Mouse (Mus musculus): ENCODE measurements around the gene Mras. TPM values are rescaled to one million over a fixed set of nuclear protein-coding genes. Genes with fewer than 3 reads are reported as not detected.
A peak's percentile ranks its signal among the peaks of the same experiment; 100 is the strongest.

Mras gene
- polyA plus RNA-seq, 1 experiment from 2014 or later: 28.3 TPM

DNA sequence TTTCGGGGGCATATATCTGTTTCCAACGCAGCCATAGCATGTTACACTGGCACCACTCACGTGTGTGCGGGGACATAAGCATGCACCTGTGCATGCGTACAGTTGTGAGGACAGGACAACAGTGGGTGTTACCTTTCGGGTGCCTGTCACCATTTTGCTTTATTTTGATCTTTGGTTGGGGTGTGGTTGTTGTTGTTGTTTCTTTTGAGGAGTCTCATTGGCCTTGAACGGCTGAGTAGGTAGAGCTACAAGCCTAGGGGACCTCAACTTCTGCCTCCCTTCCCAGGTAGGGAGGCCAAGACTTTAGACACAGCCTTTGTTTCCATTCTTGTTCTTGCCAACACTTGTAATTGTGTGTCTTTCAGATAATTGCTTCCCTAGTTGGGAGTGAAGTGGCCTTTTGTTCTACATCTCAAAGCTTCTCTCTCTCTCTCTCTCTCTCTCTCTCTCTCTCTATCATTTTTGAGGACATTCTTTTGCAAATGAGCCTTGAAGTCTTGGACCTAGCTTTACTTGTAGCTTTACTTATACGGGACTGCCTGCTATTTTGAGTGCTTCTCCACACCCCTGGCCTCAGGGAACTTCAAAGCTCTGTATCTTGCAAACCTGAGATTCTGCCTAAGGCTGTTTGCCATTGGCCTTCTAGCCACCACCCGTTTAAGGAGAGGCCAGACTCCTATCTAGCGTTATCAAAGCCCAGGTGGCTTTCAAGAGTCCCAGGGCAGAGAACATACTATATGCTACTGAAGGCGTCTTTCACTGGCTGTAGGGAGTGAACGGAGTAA is 792 bp upstream of the Mras start:
- ATAC-seq (ENCODE audit: insufficient number of reproducible peaks, insufficient read depth, low FRiP score, low TSS enrichment, low read depth): no peak
- no peak overlapping the region for H3K4me3 ChIP-seq
- H3K27ac ChIP-seq: no peak overlapping the region
- H3K36me3 ChIP-seq: no peaks in the 10 kb centered on the region
- WGBS: 80% methylated on average over 12 of the region's 12 CpGs
- H3K4me1 ChIP-seq: peaks cover 47% of the 10 kb centered on the region
- peaks cover 20% of the 10 kb centered on the region for H3K27me3 ChIP-seq
- H3K4me2 ChIP-seq: no peak overlapping the region
- no peaks in the 10 kb centered on the region for H3K9me3 ChIP-seq
- H3K9ac ChIP-seq: no peak overlapping the region

DNA sequence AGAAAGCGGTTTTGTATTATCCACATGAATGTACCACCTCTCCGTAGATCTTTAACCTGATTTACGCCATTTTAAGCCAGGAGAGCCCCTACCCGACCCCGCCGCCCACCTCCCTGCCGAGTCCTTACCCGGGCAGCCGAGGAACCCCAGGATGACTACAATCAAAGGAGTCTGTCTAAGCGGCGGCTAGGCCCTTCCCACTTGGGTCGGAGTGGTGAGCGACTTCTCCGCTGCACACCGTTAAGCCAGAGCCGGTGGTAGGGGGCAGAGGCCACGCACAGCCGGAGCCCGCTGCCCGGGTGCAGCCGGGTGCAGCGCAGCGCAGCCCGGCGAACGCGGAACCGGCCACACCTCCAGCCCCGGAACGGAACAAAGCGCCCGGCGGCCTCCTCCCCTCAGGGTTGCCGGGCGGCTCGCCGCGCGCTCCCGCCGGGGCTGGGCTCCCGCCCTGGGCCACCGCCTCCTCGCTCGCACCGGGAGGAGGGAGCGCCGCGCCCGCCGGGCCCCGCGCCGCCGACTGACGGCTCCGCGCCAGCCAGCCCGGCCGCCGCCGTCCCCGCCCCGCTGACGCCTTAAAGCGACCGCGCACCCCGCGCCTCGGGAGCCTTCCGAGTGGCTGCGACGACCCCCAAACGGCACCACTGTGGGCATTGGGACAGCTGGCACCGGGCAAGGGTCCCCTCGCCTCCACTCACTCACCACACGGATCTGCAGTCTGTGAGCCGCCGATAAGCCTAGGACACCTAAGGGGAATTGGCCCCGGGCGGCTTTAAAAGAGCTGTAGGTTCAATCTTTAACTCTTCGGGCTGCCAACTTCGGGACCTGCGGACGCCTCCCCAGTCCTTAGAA is 775 bp downstream of the Mras start:
- Histone ChIP-seq H3K27me3 (peaks cover 20% of the 10 kb centered on the region), H3K4me1 (peaks cover 45% of the 10 kb centered on the region), H3K4me3 (peak overlapping the region; percentile 84), H3K9ac (peak overlapping the region; percentile 93), H3K9me3 (no peaks in the 10 kb centered on the region), H3K27ac (peak overlapping the region; percentile 89), H3K36me3 (no peaks in the 10 kb centered on the region), H3K4me2 (peak overlapping the region; percentile 72)
- WGBS: under 1% methylated on average over 82 of the region's 86 CpGs
- ATAC-seq (ENCODE audit: insufficient number of reproducible peaks, insufficient read depth, low FRiP score, low TSS enrichment, low read depth): peak; percentile 54

DNA sequence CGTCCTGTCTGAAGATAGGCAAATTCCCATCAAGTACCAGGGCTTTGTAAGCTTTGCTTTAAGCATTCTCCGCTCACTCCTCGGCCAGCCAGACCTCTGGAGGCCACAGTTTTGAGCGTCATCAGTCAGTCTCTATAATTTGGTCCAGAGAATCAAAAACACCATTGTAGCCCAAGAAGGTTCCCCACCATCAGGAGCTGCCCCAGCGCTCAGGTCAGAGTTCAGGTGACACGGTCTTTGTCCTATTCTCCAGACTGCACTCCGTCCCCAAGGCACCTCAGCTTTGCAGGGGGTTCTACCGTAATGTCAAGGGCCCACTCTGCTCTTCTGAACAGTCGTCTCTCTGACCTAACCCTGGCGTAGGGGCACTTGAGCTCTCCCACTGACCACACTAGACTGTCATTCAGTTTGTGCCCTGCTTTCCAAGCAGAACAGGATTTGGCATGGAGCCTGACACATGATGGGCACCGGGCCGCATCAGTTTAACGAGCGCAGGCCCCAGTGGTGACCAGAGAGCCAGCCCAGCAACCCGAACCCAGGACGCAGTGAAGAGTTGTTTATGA is 1.5 kb downstream of the Mras start:
- no peaks in the 10 kb centered on the region for H3K36me3 ChIP-seq
- WGBS: 9% methylated on average over 16 of the region's 16 CpGs
- peaks cover 20% of the 10 kb centered on the region for H3K27me3 ChIP-seq
- peak overlapping the region; percentile 93 for H3K9ac ChIP-seq
- H3K9me3 ChIP-seq: no peaks in the 10 kb centered on the region
- peak overlapping the region; percentile 84 for H3K4me3 ChIP-seq
- peaks cover 41% of the 10 kb centered on the region for H3K4me1 ChIP-seq
- H3K4me2 ChIP-seq: peak overlapping the region; percentile 72
- peak overlapping the region; percentile 89 for H3K27ac ChIP-seq
- no peak for ATAC-seq (ENCODE audit: insufficient number of reproducible peaks, insufficient read depth, low FRiP score, low TSS enrichment, low read depth)

DNA sequence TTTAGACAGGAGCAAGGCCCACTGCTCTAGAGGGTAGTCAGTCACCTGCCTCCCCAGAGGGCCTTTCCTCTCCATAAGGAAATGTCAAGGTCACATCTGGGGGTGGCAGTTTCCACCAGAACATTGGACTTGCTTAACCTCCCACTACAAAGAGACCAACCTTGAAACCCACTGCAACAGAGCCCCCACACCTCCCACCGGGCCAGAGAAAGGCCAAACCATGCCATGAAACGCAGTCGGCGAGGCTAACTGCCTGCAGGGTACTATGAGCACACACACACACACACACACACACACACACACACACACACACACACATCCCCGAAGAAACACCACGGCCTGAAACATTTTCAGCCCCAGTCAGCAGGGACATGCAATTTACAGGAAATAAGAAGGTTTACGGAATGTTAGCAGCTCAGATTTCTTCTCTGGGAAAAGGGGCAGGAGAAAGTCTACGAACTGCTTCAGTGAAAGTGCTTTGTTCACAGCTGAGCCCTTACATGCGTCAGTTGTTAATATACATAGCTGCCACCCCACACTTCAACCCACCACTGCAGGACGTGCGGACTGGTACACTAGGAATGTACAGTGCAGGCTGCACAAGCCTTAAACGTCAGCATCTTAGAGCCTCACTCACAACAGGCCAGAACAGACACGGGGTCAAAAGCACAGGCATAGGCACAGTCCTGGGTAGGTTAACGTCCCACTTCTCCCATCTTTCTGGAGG is 2.1 kb downstream of the Mras start:
- Histone ChIP-seq H3K4me2 (peak overlapping the region; percentile 72), H3K27ac (peak overlapping the region; percentile 89), H3K9me3 (no peaks in the 10 kb centered on the region), H3K4me1 (peaks cover 41% of the 10 kb centered on the region), H3K4me3 (peak overlapping the region; percentile 84), H3K27me3 (peaks cover 20% of the 10 kb centered on the region), H3K36me3 (no peaks in the 10 kb centered on the region), H3K9ac (peak overlapping the region; percentile 93)
- 4% methylated on average over 14 of the region's 14 CpGs for WGBS
- peak; percentile 48; the same call in 1 of the 2 replicates for ATAC-seq (ENCODE audit: insufficient number of reproducible peaks, insufficient read depth, low FRiP score, low TSS enrichment, low read depth)

DNA sequence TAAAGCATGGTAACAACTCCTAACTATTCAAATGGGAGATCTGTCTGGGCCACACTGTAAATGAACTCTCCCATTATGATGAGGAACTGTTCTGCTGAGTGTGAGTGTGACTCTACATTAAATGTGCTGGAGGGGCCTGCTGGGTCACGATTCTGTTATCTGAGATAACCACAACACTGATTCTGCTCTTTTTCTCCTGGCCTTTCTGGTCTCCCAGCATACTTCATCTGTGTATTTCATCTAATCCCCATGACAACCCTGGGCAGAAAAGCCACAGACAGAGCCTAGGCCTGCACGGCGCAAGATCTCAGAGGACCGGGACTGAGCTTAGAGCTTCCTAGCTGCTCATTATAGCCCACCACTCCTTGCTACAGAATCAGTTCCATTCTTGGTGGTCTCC is 4.7 kb downstream of the Mras start:
- Histone ChIP-seq H3K4me1 (peaks cover 52% of the 10 kb centered on the region), H3K9ac (no peak overlapping the region), H3K27me3 (no peaks in the 10 kb centered on the region), H3K36me3 (no peaks in the 10 kb centered on the region), H3K4me3 (no peak overlapping the region), H3K9me3 (no peaks in the 10 kb centered on the region), H3K4me2 (no peak overlapping the region), H3K27ac (no peak overlapping the region)
- no peak for ATAC-seq (ENCODE audit: insufficient number of reproducible peaks, insufficient read depth, low FRiP score, low TSS enrichment, low read depth)
- WGBS: 62% methylated on average over 4 of the region's 4 CpGs

DNA sequence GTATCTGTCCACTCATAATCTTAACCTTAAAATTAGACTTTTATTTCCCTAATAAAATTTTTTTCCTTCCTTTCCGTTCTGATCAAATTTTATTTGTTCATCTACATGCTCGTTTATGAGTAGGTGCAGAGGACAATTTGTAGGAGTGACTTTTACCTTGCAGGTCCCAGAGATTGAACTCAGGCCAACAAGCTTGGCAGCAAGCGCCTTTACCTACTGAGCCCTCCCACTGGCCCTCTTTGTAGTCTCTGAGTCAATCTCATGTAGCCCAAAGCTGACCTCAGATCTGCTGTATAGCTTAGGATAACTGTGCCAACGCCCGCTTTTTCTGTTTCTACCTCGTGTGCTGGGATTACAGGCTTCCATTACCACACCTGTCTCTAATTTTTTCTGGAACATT is 5.2 kb downstream of the Mras start:
- Histone ChIP-seq H3K27me3 (no peaks in the 10 kb centered on the region), H3K4me2 (no peak overlapping the region), H3K4me3 (no peak overlapping the region), H3K36me3 (no peaks in the 10 kb centered on the region), H3K9ac (no peak overlapping the region), H3K4me1 (peaks cover 50% of the 10 kb centered on the region), H3K27ac (no peak overlapping the region), H3K9me3 (no peaks in the 10 kb centered on the region)
- WGBS: 78% methylated on average over 6 of the region's 6 CpGs
- ATAC-seq (ENCODE audit: insufficient number of reproducible peaks, insufficient read depth, low FRiP score, low TSS enrichment, low read depth): no peak

DNA sequence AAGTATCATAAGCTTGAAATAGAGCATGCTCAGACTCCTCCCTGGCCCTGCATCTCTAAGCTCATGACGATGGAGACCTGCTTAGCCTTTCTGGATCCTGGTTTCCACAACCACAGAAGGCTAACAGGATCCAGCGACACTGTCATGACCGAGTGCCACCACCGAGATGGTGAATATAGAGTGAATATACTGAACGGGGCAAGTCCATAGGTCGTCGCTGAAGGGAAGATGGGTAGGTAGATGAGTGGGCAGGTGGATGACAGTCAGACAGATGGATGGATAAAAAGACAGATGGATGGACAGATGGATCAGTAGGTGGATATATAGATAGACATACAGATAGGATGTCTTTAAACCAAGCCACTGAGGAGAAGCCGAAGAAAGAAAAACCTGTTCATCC is 5.8 kb downstream of the Mras start:
- ATAC-seq (ENCODE audit: insufficient number of reproducible peaks, insufficient read depth, low FRiP score, low TSS enrichment, low read depth): no peak
- Histone ChIP-seq H3K27ac (no peak overlapping the region), H3K27me3 (no peaks in the 10 kb centered on the region), H3K9ac (no peak overlapping the region), H3K9me3 (no peaks in the 10 kb centered on the region), H3K4me1 (peaks cover 50% of the 10 kb centered on the region), H3K4me3 (no peak overlapping the region), H3K36me3 (no peaks in the 10 kb centered on the region), H3K4me2 (no peak overlapping the region)
- WGBS: 90% methylated on average over 8 of the region's 8 CpGs

DNA sequence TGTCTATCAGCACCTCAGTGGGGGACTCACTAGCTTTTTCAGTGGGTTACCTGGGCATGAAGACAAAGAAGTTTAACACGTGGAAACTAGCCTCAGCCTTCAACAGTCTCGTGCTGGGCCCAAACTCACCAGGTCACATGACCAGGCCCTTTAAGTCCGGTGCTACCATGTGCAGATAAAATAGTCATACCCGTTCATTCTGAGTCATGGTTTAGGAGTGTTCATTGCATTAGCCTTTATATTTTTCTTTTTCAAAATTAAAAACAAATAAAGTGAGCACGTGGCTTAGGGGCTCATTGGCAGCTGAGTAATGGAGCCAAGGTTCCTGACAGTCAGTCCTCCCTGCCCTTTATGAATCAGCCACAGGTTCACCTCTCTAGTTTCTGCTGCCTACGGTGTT is 6.4 kb downstream of the Mras start:
- H3K27me3 ChIP-seq: no peaks in the 10 kb centered on the region
- no peaks in the 10 kb centered on the region for H3K36me3 ChIP-seq
- no peak overlapping the region for H3K4me2 ChIP-seq
- H3K9me3 ChIP-seq: no peaks in the 10 kb centered on the region
- no peak overlapping the region for H3K27ac ChIP-seq
- WGBS: 77% methylated on average over 6 of the region's 6 CpGs
- no peak overlapping the region for H3K4me3 ChIP-seq
- ATAC-seq (ENCODE audit: insufficient number of reproducible peaks, insufficient read depth, low FRiP score, low TSS enrichment, low read depth): no peak
- no peak overlapping the region for H3K9ac ChIP-seq
- peaks cover 50% of the 10 kb centered on the region for H3K4me1 ChIP-seq

DNA sequence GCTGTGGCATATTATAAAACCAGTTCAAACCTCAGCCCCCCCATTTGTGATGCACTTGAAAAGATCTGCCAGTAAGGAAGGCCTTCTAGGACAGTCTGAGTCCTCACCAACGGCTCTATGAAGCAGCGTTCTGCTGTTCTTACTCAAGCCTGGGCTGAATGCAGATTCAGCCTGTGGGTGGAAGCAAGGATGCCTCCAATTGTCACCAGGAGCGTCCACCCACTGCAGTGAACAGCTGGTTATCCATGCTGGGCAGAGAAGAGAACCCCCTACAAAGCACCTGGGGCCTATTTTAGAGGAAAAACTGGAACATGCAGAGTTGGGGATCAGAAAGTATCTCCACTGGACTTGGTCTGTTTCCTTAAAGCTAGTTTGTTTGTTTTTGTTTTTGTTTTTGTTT is 7.3 kb downstream of the Mras start:
- H3K27ac ChIP-seq: no peak overlapping the region
- H3K4me3 ChIP-seq: no peak overlapping the region
- 86% methylated on average over 3 of the region's 3 CpGs for WGBS
- no peaks in the 10 kb centered on the region for H3K27me3 ChIP-seq
- ATAC-seq (ENCODE audit: insufficient number of reproducible peaks, insufficient read depth, low FRiP score, low TSS enrichment, low read depth): no peak
- H3K4me1 ChIP-seq: peaks cover 50% of the 10 kb centered on the region
- H3K36me3 ChIP-seq: no peaks in the 10 kb centered on the region
- H3K4me2 ChIP-seq: no peak overlapping the region
- H3K9me3 ChIP-seq: no peaks in the 10 kb centered on the region
- no peak overlapping the region for H3K9ac ChIP-seq

DNA sequence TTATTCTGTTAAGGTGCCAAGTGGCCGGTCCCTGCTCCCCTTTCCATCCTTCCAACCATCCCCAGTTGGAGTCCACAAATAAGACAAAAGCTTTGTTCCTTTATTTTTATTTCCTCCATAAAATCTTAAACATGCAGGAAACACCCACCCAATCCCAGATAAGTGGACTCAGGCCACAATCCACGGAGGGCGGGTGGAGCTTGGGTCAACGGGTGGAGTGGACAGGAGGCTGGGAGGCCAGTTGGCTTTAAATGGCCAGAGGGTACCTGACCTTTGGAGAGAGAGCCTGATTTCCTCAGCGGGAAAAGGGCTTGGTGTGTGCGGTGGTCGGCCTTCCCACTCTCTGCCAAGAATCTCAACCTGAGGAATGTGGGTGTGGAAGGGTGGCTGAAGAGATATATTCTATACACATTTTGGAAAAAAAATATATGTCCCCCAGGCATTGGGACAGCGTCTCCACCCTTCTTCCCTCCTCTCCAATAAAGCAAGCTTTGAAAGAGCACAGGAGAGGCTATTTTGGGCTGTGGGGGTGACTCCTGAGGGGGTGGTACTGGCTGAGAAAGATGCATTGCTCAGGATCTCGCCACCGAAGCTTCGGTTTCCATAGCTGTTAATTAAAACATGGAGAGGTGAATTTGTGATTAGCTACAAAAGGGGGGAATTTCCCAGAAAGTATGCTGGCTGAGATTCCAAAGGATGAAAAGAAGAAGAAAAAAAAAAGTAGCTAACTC is 8.4 kb downstream of the Mras start:
- Histone ChIP-seq H3K4me2 (no peak overlapping the region), H3K9ac (no peak overlapping the region), H3K27me3 (no peaks in the 10 kb centered on the region), H3K9me3 (no peaks in the 10 kb centered on the region), H3K4me1 (peaks cover 50% of the 10 kb centered on the region), H3K27ac (no peak overlapping the region), H3K4me3 (no peak overlapping the region), H3K36me3 (no peaks in the 10 kb centered on the region)
- 59% methylated on average over 11 of the region's 11 CpGs for WGBS
- ATAC-seq (ENCODE audit: insufficient number of reproducible peaks, insufficient read depth, low FRiP score, low TSS enrichment, low read depth): no peak

DNA sequence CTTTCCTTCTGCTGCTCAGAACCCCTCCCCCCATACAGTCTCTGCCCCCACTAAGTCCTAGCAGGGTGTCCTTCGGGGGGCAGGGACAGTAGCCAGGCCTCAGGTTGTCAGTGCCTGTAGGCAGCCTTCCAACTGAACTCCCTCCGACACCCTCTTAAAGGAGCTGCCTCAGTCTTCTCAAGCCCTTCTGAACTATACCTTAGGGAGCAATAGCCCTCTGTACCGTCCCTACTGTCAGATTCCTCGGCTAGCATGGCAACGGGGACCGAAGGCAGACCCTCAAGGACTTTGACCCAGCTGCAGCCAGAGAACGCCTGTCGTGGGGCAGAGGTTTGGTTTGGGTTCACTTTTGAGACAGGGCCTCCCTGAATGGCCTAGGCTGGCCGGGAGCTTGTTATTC is 11.9 kb downstream of the Mras start:
- Histone ChIP-seq H3K36me3 (no peaks in the 10 kb centered on the region), H3K9ac (no peak overlapping the region), H3K4me1 (peaks cover 52% of the 10 kb centered on the region), H3K27ac (no peak overlapping the region; the same call in 1 of the 2 replicates), H3K9me3 (no peaks in the 10 kb centered on the region), H3K4me3 (no peak overlapping the region), H3K27me3 (no peaks in the 10 kb centered on the region), H3K4me2 (no peak overlapping the region)
- WGBS: 64% methylated on average over 9 of the region's 9 CpGs
- no peak for ATAC-seq (ENCODE audit: insufficient number of reproducible peaks, insufficient read depth, low FRiP score, low TSS enrichment, low read depth)
